Mouse (Mus musculus) effector memory CD4-positive, alpha-beta T cell, adult 5 months (primary cell): ENCODE results near the gene Gdpd5. TPM values are rescaled to one million over a fixed set of nuclear protein-coding genes. Genes with fewer than 3 reads are reported as not detected.

Experiments
- polyA plus RNA-seq: library from polyadenylated mRNA; unstranded; fragments of 100-300 nt; shearing (Covaris generic); gene quantifications from one replicate; pipeline ENCODE4 v1.2.1, GENCODE M21; 2017

The Gdpd5 gene
- 10.9 TPM for polyA plus RNA-seq

DNA sequence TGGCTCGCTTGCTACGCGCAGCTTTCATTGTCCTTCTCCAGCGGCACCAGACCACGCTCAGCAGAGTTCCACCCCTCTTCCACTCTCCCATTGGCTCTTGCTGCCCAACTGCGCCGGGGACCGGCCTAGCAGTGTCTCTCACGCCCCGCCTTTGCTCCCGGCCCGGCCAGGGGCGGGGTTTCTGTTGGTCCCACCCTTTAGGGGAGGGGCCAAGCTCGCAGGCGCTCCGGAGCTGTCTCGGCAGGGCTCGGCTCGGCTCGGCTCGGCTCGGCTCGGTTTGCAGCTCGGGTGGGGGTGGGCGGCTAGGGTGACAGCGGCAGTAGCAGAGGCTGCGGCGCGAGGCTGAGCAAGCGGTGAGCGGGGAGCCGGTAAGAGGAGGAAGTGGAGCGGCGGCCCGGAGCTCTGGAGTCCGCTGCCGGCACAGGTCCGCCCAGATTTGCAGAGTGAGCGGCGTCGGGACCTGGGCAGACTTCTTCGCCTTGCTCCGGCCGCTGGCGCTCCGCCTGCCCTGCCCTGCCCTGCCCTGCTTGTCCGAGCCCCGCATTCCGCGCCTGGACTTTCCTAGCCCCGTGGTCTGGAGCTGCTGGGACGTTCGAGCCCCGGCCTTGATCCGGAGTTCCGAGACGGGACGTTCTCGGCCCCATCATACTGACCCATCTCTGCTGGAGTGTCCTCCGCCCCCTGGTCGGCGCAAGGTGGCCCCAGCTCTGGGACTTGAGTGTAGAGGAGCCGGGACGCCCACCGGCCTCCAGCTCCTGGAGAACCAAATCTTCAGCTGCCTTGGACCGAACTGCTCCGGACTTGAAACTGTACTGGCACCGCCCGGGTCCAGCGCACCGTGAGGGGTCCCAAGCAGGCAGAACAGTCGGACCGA is at the start of gene Gdpd5:
Gene Gdpd5, plus strand, starts transcription at position 201 of the 874 bp plus-strand sequence.

GRCm38 (mm10) chr7:99352526-99353400 is 28.5 kb upstream of the Gdpd5 start, which contains the start of gene Serpinh1:
Gene Serpinh1, minus strand, starts transcription at chr7:99353239.

GRCm38 (mm10) chr7:99465811-99466210 is 84.6 kb downstream of the Gdpd5 start, which contains the start of gene Klhl35:
Gene Klhl35, plus strand, starts transcription at chr7:99466004.

GRCm38 (mm10) chr7:99483271-99483923 is 102.2 kb downstream of the Gdpd5 start, which contains the start of gene Rps3:
Gene Rps3, minus strand, starts transcription at chr7:99483738.

Other genes starting within 250 kb of the Gdpd5 start
- 74.5 TPM for gene Uvrag, start 240.3 kb upstream of the Gdpd5 start, polyA plus RNA-seq
- gene Dgat2, start 198.7 kb upstream of the Gdpd5 start, polyA plus RNA-seq, result 2.3 TPM
- gene Mogat2, start 142.8 kb upstream of the Gdpd5 start, polyA plus RNA-seq, result not detected
- gene Map6, start 114.0 kb upstream of the Gdpd5 start, polyA plus RNA-seq, result 1.4 TPM
- gene Serpinh1, start 28.2 kb upstream of the Gdpd5 start, polyA plus RNA-seq, result not detected
- gene Klhl35, start 84.6 kb downstream of the Gdpd5 start, polyA plus RNA-seq, result 1.3 TPM
- 1,336 TPM for gene Rps3, start 102.3 kb downstream of the Gdpd5 start, polyA plus RNA-seq
- gene Arrb1, start 154.1 kb downstream of the Gdpd5 start, polyA plus RNA-seq, result 17.9 TPM
- gene Tpbgl, start 245.7 kb downstream of the Gdpd5 start, polyA plus RNA-seq, result 0.85 TPM